ENCODE assay signal across 29 mouse cellular contexts in genomic region chr3:27006844-27007243, GRCm38 (mm10).
"Had no signal": no experiment of that assay in that cellular context is flagged by ENCODE, and none has a peak within 500 bp of the region (broad histone marks: within the 10 kb centered on the region; RNA-seq: fewer than 3 reads in every experiment).

No protein-coding gene starts in this region.

- H3K36me3 ChIP-seq: heart, embryonic 12.5 days; hindbrain, embryonic 10.5 days; hindbrain, embryonic 12.5 days; hindbrain, embryonic 15.5 days; kidney, embryonic 15.5 days; limb, embryonic 10.5 days; limb, embryonic 12.5 days; liver, embryonic 13.5 days; liver, embryonic 15.5 days had no signal

- H3K9me3 ChIP-seq: hindbrain, embryonic 10.5 days; hindbrain, embryonic 15.5 days; kidney, embryonic 15.5 days; limb, embryonic 10.5 days; limb, embryonic 12.5 days; liver, embryonic 13.5 days; liver, embryonic 15.5 days had no signal

- H3K9ac ChIP-seq: heart, embryonic 12.5 days; hindbrain, embryonic 12.5 days; hindbrain, embryonic 15.5 days; kidney, embryonic 15.5 days; limb, embryonic 12.5 days; liver, embryonic 13.5 days; liver, embryonic 15.5 days; liver, postnatal 0 days had no signal

- ATAC-seq: hindbrain, postnatal 0 days; intestine, embryonic 16.5 days; liver, postnatal 0 days had no signal

- H3K27me3 ChIP-seq: heart, embryonic 12.5 days; hindbrain, embryonic 12.5 days; hindbrain, embryonic 15.5 days; kidney, embryonic 15.5 days; limb, embryonic 12.5 days; liver, embryonic 13.5 days; liver, embryonic 15.5 days had no signal

- H3K4me2 ChIP-seq: heart, embryonic 12.5 days; hindbrain, embryonic 12.5 days; hindbrain, embryonic 15.5 days; kidney, embryonic 15.5 days; limb, embryonic 12.5 days; liver, embryonic 11.5 days; liver, embryonic 13.5 days; liver, embryonic 15.5 days had no signal

- H3K27ac ChIP-seq: gastrocnemius, adult 2 months; heart, adult 2 months; hindbrain, embryonic 10.5 days; hindbrain, embryonic 12.5 days; hindbrain, embryonic 15.5 days; hindbrain, postnatal 0 days; kidney, embryonic 15.5 days; kidney, postnatal 0 days; left cerebral cortex, adult 2 months; limb, embryonic 10.5 days; limb, embryonic 12.5 days; liver, embryonic 13.5 days; liver, embryonic 15.5 days had no signal

- H3K4me3 ChIP-seq: gastrocnemius, adult 2 months; heart, adult 2 months; heart, embryonic 12.5 days; hindbrain, embryonic 10.5 days; hindbrain, embryonic 12.5 days; hindbrain, embryonic 15.5 days; kidney, embryonic 15.5 days; left cerebral cortex, adult 2 months; limb, embryonic 10.5 days; limb, embryonic 12.5 days; liver, embryonic 13.5 days; liver, embryonic 15.5 days had no signal

- DNase-seq: gastrocnemius, adult 2 months; gastrocnemius, postnatal 10 days; gastrocnemius, postnatal 25 days; heart, adult 2 months; heart, postnatal 10 days; heart, postnatal 4 days; kidney, adult 11 months; kidney, adult 2 months; kidney, adult 9 months; kidney, postnatal 14 days; kidney, postnatal 36 days; layer of hippocampus, adult 9-11 months; layer of hippocampus, postnatal 36 days; liver; liver, embryonic 13.5 days; liver, postnatal 0 days had no signal

- H3K4me1 ChIP-seq: heart, embryonic 12.5 days; hindbrain, embryonic 10.5 days; hindbrain, embryonic 12.5 days; hindbrain, embryonic 15.5 days; kidney, embryonic 15.5 days; limb, embryonic 10.5 days; limb, embryonic 12.5 days; liver, embryonic 13.5 days; liver, embryonic 15.5 days had no signal
